Mouse (Mus musculus) gastrocnemius, adult 2 months (tissue): ENCODE measurements at regions not wholly inside any gene's neighbourhood (a gene's known extent, or its start where the extent isn't known, plus 50 kb on each side); places are given as distances from the start of the nearest gene placed in this dataset.

Experiments
- DNase-seq: peaks from one replicate; pipeline ENCODE4 v3.0.0; 2022
- H3K27ac ChIP-seq: fragments of 200-600 bp; 2 replicates; pipeline ENCODE4 v1.8.1; 2022; ENCODE audit warnings: mild to moderate bottlenecking
- H3K4me3 ChIP-seq: fragments of 200-600 bp; 2 replicates; pipeline ENCODE4 v1.8.1; 2022; ENCODE audit warnings: mild to moderate bottlenecking, moderate library complexity
- CTCF ChIP-seq: fragments of 200-600 bp; IDR thresholded peaks from 2 replicates; pipeline ENCODE4 v1.8.1; 2022; ENCODE audit warnings: antibody characterized with exemption, mild to moderate bottlenecking, moderate library complexity
- intact Hi-C: fragments of 180-260 bp; cut with DNase I; formaldehyde crosslinking; loops from one replicate; pipeline ENCODE4 v1.15.1; 2025

DNA sequence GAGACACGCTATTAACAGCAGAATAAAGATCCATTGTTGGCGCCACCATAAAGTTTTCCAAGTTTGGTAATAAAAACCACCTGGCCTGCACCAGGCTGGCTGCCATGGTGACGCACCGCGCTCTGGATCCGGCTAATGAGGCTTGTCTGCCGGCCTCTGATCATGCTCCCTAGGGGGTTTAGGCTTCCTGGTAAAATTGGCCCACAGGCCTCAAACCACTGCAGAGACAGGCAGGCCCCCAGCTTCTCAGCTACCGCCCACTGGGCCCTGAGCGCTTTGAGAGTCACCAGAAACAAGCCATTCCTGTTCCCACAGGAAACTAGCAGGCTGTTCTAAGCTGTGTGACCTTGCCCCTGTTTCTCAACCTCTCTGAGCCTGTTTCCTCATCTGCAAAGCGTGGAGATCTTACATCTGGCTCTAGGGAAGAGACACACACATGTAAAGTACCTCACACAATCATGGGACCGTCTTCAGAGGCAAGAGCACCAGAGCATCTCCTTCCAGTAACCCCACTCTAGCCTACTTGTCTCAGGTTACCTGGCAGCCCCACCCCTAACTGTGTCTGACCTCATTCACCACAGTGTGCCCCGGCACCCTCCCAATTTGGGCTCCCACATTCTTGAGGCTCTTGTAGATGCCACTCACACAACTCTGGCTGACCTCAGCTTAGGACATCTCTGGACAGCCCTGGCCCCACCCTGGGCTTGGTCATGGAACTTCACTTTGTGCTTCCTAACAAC lies 246.5 kb downstream of the Tle3 start:
- Histone ChIP-seq H3K4me3 (no peak overlapping the region), H3K27ac (no peak overlapping the region)
- TF ChIP-seq CTCF, result no peak
- DNase-seq, result peak; percentile 74
- intact Hi-C loops, result no loop called here

DNA sequence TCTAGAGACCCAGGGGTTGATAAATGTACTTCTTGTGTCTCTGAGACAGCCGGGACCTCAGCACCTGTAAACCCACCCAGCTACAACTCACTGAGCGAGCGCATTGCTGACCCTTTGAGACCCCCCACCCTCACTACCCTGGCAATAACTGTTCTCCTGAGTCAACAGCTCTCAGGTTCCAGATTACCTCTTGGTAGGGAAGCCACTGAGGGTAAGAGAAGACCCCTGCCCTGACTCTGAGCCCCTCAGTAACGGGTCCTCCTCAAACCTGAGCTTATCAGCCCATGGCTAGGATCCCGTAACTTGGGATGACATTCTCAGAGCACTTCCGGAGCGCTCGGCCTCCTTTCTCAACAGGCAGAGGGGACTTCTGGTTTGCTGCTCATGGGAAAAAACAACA lies 245.8 kb downstream of the Tle3 start:
- TF ChIP-seq CTCF, result no peak
- no peak overlapping the region for H3K4me3 ChIP-seq
- H3K27ac ChIP-seq, result no peak overlapping the region
- intact Hi-C loops, result no loop called here
- no peak for DNase-seq

DNA sequence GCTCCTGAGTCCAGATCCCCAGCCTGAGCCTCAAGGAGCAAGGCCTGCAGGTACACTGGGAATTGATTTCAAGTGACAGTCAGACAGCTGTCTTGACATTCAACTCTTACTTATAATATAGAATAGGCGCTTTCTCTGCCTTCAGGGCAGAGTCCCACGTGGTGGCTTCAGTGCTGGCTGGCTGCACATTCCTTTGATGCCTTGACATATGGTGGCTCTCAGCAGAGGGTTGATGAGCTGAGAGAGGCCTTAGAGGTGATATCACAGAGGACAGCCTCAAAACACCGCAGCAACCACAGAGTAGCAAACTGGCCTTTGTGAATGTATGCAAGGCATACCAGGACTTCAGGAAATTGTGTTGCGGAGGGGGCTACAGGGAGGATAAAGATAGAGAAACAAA lies 243.4 kb downstream of the Tle3 start:
- no peak overlapping the region for H3K27ac ChIP-seq
- intact Hi-C loops, result no loop called here
- no peak for TF ChIP-seq CTCF
- DNase-seq, result no peak
- H3K4me3 ChIP-seq, result no peak overlapping the region

DNA sequence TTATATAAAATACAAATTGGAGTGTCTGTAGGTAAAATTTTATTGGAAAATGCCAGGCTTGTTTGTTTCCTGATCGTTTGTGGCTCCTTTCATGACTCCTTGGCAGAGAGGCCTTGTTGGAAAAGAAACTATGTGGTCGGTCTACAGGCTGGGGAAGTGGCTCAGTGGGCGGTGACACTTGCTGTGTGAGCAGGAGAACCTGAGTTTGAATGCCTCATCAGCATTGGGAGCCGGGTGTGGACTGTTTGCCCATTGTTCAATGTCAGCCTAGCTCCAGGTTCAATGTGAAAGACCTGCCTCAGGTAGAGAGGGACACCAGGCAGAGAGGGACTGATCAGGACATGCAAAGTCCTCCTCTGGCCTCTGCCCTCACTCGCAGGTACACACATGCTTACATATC lies 235.4 kb downstream of the Tle3 start:
- Histone ChIP-seq H3K27ac (no peak overlapping the region), H3K4me3 (no peak overlapping the region)
- DNase-seq, result no peak
- intact Hi-C loops, result no loop called here
- no peak for TF ChIP-seq CTCF

DNA sequence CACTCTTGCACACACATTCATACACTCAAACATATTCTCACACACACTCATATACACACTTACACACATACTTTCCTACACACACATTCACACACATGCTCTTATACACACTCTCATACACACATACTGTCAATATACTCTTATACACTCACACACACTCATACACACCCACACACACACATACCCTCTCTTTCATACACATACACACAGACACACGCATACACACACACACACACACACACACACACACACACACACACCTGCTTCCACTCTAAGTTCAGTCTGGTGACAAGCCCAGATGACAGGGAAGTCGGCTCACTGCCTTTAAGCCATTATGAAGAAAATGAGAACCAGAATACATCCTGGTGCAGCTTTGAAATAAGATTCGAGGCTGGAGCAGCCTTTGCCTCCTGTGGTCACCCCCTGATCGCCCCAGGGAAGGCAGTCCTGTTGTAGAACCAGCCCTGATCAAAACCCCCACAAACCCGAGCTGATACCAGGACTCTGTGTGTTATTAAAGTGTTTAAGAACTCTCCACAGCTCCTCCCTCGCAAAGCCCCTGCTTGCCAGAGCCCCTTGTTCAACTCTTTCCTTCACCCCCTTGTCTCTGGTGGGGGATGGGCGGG lies 230.3 kb downstream of the Tle3 start:
- DNase-seq, result no peak
- no peak for TF ChIP-seq CTCF
- Histone ChIP-seq H3K27ac (no peak overlapping the region), H3K4me3 (no peak overlapping the region)
- intact Hi-C loops, result no loop called here

DNA sequence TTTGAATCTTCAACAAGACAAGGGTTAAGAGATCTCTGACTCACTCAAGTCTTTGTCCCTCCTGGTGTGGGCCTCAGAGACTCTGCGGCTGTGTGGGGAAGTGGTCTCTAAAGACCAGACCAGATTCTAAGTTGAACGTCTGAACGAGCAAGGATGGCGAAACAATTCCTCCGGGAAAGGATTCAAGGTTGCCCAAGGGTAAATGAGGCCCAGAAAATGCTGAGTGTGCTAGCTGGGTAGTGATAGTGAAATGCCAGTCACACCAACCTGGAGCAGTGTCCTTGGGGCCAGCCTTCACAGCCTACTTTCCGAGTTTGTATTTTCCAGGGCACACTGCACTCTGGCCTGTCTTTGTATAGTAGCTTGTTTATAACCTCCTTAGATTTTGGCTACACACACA lies 229.7 kb downstream of the Tle3 start:
- Histone ChIP-seq H3K27ac (no peak overlapping the region), H3K4me3 (no peak overlapping the region)
- intact Hi-C loops, result no loop called here
- no peak for TF ChIP-seq CTCF
- no peak for DNase-seq

DNA sequence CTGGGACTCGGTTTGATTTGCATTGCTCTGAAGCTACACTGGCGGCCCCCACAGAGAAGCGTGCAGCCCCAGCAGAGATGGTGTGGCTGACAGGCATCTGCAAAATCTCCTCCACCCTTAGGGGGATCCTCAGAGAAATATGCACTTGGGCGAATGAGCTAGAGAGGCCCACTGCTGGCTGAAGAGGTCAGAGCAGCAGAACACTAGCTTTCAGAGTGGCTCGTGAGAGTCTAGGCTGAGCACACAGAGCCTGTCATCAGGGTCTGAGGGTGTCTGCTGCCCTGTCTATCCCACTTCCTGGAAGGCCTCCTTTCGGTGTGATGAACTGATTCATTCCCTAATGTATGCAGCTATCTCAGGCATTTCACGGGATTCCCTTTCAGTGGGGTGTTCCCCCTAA lies 225.1 kb downstream of the Tle3 start:
- DNase-seq, result no peak
- Histone ChIP-seq H3K4me3 (no peak overlapping the region), H3K27ac (no peak overlapping the region)
- intact Hi-C loops, result no loop called here
- no peak for TF ChIP-seq CTCF

DNA sequence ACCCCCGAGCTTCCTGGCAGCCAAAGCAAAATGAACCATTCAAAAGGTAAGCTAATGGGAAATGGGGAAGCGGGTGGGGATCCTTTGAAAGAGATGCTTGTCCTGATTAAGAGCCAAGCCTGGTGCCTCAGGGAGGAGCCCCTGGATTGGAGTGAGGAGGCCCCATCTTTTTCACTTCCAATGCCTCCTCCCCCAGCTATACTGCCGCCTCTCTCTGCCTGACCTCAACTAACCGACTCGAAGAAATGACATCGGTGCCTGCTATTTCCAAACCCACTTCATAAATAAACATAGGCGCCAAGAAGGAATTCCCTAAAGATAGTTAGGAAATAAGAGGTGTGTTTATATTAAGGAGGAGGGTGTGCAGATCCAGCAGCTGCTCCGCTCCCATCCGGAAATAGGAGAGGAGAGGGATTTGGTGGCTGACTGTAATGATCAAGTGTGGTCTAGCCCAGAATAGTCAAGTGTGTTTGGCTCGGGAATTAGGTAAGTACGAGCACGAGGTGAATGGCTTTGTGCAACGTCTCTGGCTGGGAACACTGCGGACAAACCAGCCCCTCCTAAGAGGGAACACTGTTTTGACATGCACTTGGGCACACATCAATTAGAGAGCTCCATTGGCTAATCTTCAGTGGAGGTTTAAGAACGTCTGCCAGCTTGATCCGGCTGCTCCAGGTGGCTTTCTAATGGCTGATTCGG lies 224.4 kb downstream of the Tle3 start:
- no peak for TF ChIP-seq CTCF
- H3K27ac ChIP-seq, result no peak overlapping the region
- H3K4me3 ChIP-seq, result no peak overlapping the region
- no peak for DNase-seq
- intact Hi-C loops, result no loop called here

DNA sequence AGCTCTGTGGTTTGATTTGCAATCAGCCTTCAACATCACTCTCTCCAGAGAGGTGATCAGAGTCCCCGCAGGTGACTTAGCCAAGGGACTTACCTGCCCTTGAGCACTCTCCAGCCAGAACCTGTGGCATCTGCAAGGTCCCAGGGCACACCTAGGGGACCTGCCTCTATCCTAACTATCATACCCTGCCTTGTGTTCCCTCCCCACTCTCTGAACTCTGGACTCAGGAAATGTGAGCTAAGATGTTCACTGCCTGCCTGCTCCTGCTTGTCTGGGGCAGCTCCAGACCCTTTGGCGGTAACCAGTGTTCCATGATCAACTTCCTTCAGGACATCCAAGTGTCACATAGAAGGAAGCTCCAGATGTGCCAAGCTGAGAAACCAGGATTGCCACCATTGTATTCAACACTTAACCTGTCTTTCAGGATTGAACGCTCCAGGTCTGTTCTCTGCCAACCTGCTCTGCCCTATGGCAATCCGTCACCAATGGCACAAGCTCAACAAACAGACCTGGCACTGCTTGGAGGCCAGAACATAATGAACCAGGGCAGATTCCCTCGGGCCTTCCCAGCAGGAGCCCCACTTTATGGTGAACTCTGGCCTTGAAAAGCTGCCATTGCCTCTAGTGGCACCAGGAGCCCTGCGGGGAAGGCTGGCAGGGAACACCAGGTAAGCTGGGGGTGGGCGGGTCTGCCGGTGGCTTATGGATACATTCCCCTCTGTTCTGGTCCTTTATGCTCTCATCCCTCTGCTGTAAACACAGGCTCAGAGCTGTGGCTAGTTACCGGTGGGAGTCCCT lies 223.2 kb downstream of the Tle3 start:
- no peak for TF ChIP-seq CTCF
- no peak for DNase-seq
- Histone ChIP-seq H3K27ac (no peak overlapping the region), H3K4me3 (no peak overlapping the region)
- intact Hi-C loops, result no loop called here

DNA sequence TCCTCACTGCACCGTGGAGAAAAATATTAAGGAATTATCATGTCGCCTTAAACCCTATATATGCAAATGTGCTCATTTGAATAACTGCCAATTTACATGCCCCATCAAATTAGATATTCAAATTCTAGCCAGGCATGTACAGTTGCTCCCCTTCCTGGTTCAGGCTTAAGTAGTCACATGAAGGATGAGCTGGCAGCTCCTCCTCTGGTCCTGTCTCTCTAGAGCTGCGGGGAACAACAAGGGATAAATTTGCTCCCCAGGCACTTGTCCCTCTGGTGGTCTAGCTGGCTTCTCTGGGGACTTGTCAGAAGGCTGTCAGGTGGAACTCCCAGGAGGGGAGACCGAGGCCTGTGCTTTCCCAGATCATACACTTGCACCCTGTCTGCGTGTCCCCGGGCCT lies 221.8 kb downstream of the Tle3 start:
- no peak overlapping the region for H3K27ac ChIP-seq
- intact Hi-C loops, result no loop called here
- DNase-seq, result no peak
- H3K4me3 ChIP-seq, result no peak overlapping the region
- TF ChIP-seq CTCF, result no peak

DNA sequence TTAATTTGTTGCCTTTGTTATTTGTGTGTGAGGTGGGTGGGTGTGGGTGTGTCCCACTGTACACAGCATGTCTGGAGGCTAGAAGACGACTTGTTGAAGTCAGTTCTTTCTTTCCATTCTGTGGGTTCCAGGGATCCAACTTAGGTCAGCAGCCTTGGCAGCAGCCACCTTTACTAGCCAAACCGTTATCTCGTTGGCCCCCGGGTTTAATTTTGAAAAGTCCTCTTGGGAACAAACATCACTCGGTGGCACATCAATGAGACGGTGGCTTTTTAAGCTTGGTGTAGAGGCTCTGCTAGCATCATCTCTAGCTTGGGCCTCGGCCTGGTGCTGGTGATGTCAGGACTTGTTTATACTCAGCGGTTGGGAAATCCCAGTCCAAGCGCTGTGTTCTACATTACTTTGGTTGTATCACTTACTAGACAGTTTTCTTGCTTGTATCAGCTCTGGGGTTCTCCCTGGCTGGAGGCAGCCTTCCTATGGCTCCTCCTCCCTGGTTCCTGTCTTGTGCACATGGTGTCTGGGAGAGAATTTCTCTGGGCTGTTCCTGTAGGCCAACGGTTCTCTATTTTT lies 217.6 kb downstream of the Tle3 start:
- intact Hi-C loops, result no loop called here
- no peak for TF ChIP-seq CTCF
- peak; percentile 33 for DNase-seq
- no peak overlapping the region for H3K4me3 ChIP-seq
- H3K27ac ChIP-seq, result no peak overlapping the region

DNA sequence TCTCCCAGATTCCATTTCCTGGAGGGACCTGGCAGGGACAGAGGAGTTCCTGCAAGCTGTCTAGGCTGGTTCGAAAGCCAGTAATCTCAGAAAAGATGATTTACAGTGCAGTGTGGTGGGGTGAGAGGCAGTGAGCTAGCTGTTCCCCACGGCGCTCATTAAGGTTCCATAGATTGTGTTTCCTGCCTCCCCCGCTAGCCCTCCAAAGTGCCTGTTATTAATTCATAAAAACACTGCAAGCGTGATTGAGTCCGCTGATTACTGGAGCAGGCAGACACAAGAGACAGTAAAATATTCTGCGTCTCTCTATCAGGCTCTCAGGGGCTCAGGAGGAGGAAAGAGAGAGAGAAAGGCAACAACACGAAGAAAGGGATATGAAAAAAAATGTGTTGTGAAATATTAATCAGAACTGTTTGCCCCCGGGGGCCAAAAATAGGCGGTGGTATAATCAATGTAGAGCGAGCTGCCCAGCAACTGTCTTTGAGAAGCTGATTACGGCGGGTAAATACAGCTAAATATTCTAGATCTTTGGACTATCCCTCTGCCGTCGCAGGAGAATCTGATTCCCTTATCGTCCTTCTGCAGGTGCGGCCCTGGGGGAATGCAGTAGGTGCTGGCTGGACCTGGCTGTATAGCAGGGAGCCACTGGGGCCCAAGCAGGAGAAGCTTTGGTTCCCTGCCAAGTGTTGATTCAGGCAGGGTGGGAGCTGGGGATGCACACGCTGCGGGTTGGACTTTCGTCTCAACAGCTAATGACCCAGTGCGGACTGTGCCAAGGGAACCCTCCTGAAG lies 211.3 kb downstream of the Tle3 start:
- Histone ChIP-seq H3K4me3 (no peak overlapping the region), H3K27ac (no peak overlapping the region)
- DNase-seq, result no peak
- intact Hi-C loops, result no loop called here
- no peak for TF ChIP-seq CTCF
